In genomic region chr4:154247207-154248091, GRCm38 (mm10) we compare ENCODE assay signal across 8 mouse cellular contexts. TPM values are rescaled to one million over a fixed set of nuclear protein-coding genes. Genes with fewer than 3 reads are reported as not detected.
DNase-seq lines count a peak whose midpoint lies in the region; ATAC-seq lines count a peak whose summit lies in the region.

No protein-coding gene starts in this region.

- 0 out of 2 replicates have a peak, but pooled peaks cover 6% of the 10 kb centered on the region for H3K27me3 ChIP-seq in kidney, embryonic 15.5 days
- no peaks in the 10 kb centered on the region for H3K27me3 ChIP-seq in embryonic facial prominence, embryonic 14.5 days (replicated peaks; ENCODE audit: control insufficient read depth, insufficient read depth, low read length)
- peaks cover 14% of the 10 kb centered on the region; the same call in 1 of the 2 replicates for H3K27me3 ChIP-seq in liver, embryonic 12.5 days (replicated peaks)

- peak overlapping the region; percentile 64 for H3K4me2 ChIP-seq in kidney, embryonic 15.5 days
- no peak overlapping the region; the same call in 1 of the 2 replicates for H3K4me2 ChIP-seq in embryonic facial prominence, embryonic 14.5 days (ENCODE audit: low read depth, low read length)
- H3K4me2 ChIP-seq in liver, embryonic 12.5 days = peak overlapping the region; percentile 70

- no peaks in the 10 kb centered on the region for H3K36me3 ChIP-seq in kidney, embryonic 15.5 days
- H3K36me3 ChIP-seq in embryonic facial prominence, embryonic 14.5 days (ENCODE audit: control insufficient read depth, insufficient read depth, low read length) = peaks cover 22% of the 10 kb centered on the region; the same call in 1 of the 2 replicates
- H3K36me3 ChIP-seq in liver, embryonic 12.5 days = no peaks in the 10 kb centered on the region

- no peaks in the 10 kb centered on the region for H3K9me3 ChIP-seq in kidney, embryonic 15.5 days (replicated peaks)
- no peaks in the 10 kb centered on the region for H3K9me3 ChIP-seq in embryonic facial prominence, embryonic 14.5 days (ENCODE audit: control insufficient read depth, low read length)
- H3K9me3 ChIP-seq in liver, embryonic 12.5 days (replicated peaks) = no peaks in the 10 kb centered on the region

- peak; percentile 7; the same call in 1 of the 2 replicates for ATAC-seq in kidney, embryonic 15.5 days (replicated peaks; ENCODE audit: low FRiP score)
- peak; percentile 16 for ATAC-seq in embryonic facial prominence, embryonic 14.5 days (ENCODE audit: low read depth)
- ATAC-seq in liver, embryonic 12.5 days = no peak; the same call in 1 of the 2 replicates

- WGBS in kidney, embryonic 15.5 days = 28% methylated on average over 22 of the region's 22 CpGs
- WGBS in embryonic facial prominence, embryonic 14.5 days = 15% methylated on average over 21 of the region's 22 CpGs
- WGBS in liver, embryonic 12.5 days (ENCODE audit: insufficient replicate concordance) = 51% methylated on average over 22 of the region's 22 CpGs

- no peak for DNase-seq in kidney, postnatal 36 days
- peak; percentile 41 for DNase-seq in embryo, embryonic 10 days (ENCODE audit: low spot score)
- DNase-seq in embryonic facial prominence, embryonic 14.5 days (ENCODE audit: low spot score) = peak; percentile 73
- DNase-seq in retina, embryonic 14.5 days (ENCODE audit: low spot score) = no peak
- DNase-seq in adrenal gland, adult (ENCODE audit: inconsistent age in 2 of 2, low spot score in 1 of 2) = no peak
- no peak for DNase-seq in cerebellum, adult 9-10 months

- H3K4me1 ChIP-seq in kidney, embryonic 15.5 days = peaks cover 28% of the 10 kb centered on the region
- peaks cover 44% of the 10 kb centered on the region for H3K4me1 ChIP-seq in embryonic facial prominence, embryonic 14.5 days (ENCODE audit: control insufficient read depth, insufficient read depth, low read length)
- peaks cover 23% of the 10 kb centered on the region for H3K4me1 ChIP-seq in liver, embryonic 12.5 days

- no peak overlapping the region for H3K9ac ChIP-seq in kidney, embryonic 15.5 days
- H3K9ac ChIP-seq in embryonic facial prominence, embryonic 14.5 days (ENCODE audit: low read depth, low read length) = peak overlapping the region; percentile 42
- no peak overlapping the region for H3K9ac ChIP-seq in liver, embryonic 12.5 days

- H3K4me3 ChIP-seq in kidney, embryonic 15.5 days (replicated peaks) = no peak overlapping the region
- no peak overlapping the region for H3K4me3 ChIP-seq in embryonic facial prominence, embryonic 14.5 days (ENCODE audit: low read depth, low read length)
- H3K4me3 ChIP-seq in liver, embryonic 12.5 days = peak overlapping the region; percentile 37; the same call in 1 of the 2 replicates

- no peak overlapping the region for H3K27ac ChIP-seq in kidney, embryonic 15.5 days
- H3K27ac ChIP-seq in embryonic facial prominence, embryonic 14.5 days (replicated peaks; ENCODE audit: low read depth, low read length) = peak overlapping the region; percentile 83
- no peak overlapping the region for H3K27ac ChIP-seq in liver, embryonic 12.5 days

RNA-seq across cellular contexts. Expression of gene Arhgef16, which starts 54.0 kb away (rescaled TPM):
- 32.2 and 34.2 TPM in 2 replicates for polyA plus RNA-seq in kidney, embryonic 15.5 days (2015; fragmentation: Nextera tagmentation; extraction: Ambion mirVana)
- 5.5 and 6.1 TPM in 2 replicates for polyA plus RNA-seq in embryonic facial prominence, embryonic 14.5 days (2014; fragmentation: Nextera tagmentation; extraction: Ambion mirVana)
- polyA plus RNA-seq in liver, embryonic 12.5 days (2016; fragmentation: Nextera tagmentation; extraction: Ambion mirVana) = 3.9 and 4.5 TPM in 2 replicates

Comparison
In these comparisons a context has a peak if more than half of its experiments do, and no peak if none do; other contexts are left out.
1. DNase-seq: peak in embryo, embryonic 10 days (single experiment) and embryonic facial prominence, embryonic 14.5 days (single experiment); none in kidney, postnatal 36 days (0 of 2), retina, embryonic 14.5 days (single experiment), adrenal gland, adult (0 of 2) and cerebellum, adult 9-10 months (single experiment).